Comparison of ENCODE assay signal across 8 mouse cellular contexts in the genomic region with DNA sequence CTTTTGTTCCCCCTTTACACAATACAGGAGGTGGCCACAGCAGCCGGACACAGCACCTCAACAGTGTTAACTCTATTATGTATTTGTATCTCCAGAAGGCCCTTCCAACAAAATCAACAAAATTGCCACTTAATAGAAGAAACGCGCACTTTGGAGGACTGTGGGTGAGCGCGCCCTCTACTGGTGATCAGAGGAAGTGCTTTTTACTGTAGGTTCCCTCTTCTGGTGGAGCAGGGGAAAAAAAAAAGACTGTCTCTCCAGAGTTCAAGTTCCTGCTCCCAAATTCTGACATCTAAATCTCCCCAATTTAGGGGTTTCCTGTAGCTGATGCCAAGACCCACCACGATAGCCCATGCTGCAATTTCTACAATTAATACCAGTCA. TPM values are rescaled to one million over a fixed set of nuclear protein-coding genes. Genes with fewer than 3 reads are reported as not detected.
A peak's percentile ranks its signal among the peaks of the same experiment; 100 is the strongest.
DNase-seq lines count a peak whose midpoint lies in the region; ATAC-seq lines count a peak whose summit lies in the region.

No protein-coding gene starts in this region.

- peak; percentile 61 for ATAC-seq in erythroid progenitor cell, adult 5-6 weeks (replicated peaks; ENCODE audit: low FRiP score, poor library complexity, severe bottlenecking)

- intact Hi-C loops in heart, postnatal 25 days (cut with DNase I): loop anchor here (1.0 to 5.0 kb wide), 3 partner anchors 90 to 316 kb away; no protein-coding TSS in a partner anchor
- intact Hi-C loops in left cerebral cortex, postnatal 25 days (cut with DNase I): loop anchor here (2.0 to 5.0 kb wide), 2 partner anchors 94 to 476 kb away; no protein-coding TSS in a partner anchor

- DNase-seq in heart, adult 18-20 months: peak; percentile 73 to 90
- DNase-seq in heart, adult 11 months: no peak
- peak; percentile 79 for DNase-seq in brain, adult 2 months (ENCODE audit: low read depth, low spot score)
- DNase-seq in heart, postnatal 25 days (ENCODE audit: low spot score): peak; percentile 40
- peak; percentile 62 to 70 for DNase-seq in left cerebral cortex, postnatal 25 days (ENCODE audit: low spot score in 2 of 2)
- DNase-seq in monocyte, adult 2 months (ENCODE audit: low read depth in 1 of 2, low spot score in 2 of 2): peak; percentile 19 to 50
- peak; percentile 69 to 90 for DNase-seq in spleen, postnatal 4 days (ENCODE audit: low spot score in 2 of 2)

RNA-seq across cellular contexts. Expression of a gene that starts 10.2 kb away (rescaled TPM):
- total RNA-seq in heart, adult 18-20 months (2021): 100 to 1,000 TPM; 179 to 203 TPM
- 8.4 and 10.5 TPM in 2 replicates for total RNA-seq in erythroid progenitor cell, adult 5-6 weeks (2015; ENCODE audit: low replicate concordance)
- total RNA-seq in erythroid progenitor cell, adult 5-6 weeks (2017; ENCODE audit: low replicate concordance): 18.1 and 44.6 TPM in 2 replicates
- 100 to 1,000 TPM; 191 to 211 TPM for total RNA-seq in heart, postnatal 25 days (2021)
- 100 to 1,000 TPM; 116 to 123 TPM for total RNA-seq in left cerebral cortex, postnatal 25 days (2021)
